Mouse (Mus musculus): Measurements from ENCODE around the gene Slc25a35. TPM values are rescaled to one million over a fixed set of nuclear protein-coding genes. Genes with fewer than 3 reads are reported as not detected.
"Not testable (repeated sequence)": the region's sequence is repeated elsewhere in the genome, so short reads cannot be mapped to it uniquely, and the experiment has no call there.

Gene Slc25a35
- total RNA-seq, 4 experiments from 2014 or later: 4.9 to 7.4 (median 5.8) TPM

- DNase-seq (ENCODE audit: low spot score in 2 of 2): no peak
Observed at GRCm38 (mm10) chr11:69005193-69005592, 37.3 kb downstream of the Slc25a35 start.

DNA sequence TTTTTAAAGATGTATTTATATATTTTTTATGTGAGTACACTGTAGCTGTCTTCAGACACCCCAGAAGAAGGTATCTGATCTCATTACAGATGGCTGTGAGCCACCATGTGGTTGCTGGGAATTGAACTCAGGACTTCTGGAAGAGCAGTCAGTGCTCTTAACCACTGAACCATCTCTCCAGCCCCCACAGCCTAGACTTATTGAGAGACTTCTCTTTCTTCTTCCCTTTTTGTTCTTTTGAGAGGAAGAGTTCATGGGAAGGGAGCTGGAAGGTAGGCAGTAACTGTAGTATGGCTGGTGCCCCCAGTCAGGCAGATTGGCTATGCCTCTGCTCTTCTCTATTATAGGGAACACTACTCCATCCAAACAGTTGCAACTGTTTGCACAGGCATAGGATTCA, 38.6 kb downstream of the Slc25a35 start:
- DNase-seq (ENCODE audit: low spot score in 2 of 2): not testable (repeated sequence)

- peak; percentile 88 to 90 for DNase-seq (ENCODE audit: low spot score in 2 of 2)
Observed at GRCm38 (mm10) chr11:69008182-69009121, 40.5 kb downstream of the Slc25a35 start, which contains the start of gene Pfas. Gene Pfas, minus strand, starts transcription at chr11:69008460.

- no peak for DNase-seq (ENCODE audit: low spot score in 2 of 2)
Observed at GRCm38 (mm10) chr11:69009508-69009907, 41.6 kb downstream of the Slc25a35 start.

DNA sequence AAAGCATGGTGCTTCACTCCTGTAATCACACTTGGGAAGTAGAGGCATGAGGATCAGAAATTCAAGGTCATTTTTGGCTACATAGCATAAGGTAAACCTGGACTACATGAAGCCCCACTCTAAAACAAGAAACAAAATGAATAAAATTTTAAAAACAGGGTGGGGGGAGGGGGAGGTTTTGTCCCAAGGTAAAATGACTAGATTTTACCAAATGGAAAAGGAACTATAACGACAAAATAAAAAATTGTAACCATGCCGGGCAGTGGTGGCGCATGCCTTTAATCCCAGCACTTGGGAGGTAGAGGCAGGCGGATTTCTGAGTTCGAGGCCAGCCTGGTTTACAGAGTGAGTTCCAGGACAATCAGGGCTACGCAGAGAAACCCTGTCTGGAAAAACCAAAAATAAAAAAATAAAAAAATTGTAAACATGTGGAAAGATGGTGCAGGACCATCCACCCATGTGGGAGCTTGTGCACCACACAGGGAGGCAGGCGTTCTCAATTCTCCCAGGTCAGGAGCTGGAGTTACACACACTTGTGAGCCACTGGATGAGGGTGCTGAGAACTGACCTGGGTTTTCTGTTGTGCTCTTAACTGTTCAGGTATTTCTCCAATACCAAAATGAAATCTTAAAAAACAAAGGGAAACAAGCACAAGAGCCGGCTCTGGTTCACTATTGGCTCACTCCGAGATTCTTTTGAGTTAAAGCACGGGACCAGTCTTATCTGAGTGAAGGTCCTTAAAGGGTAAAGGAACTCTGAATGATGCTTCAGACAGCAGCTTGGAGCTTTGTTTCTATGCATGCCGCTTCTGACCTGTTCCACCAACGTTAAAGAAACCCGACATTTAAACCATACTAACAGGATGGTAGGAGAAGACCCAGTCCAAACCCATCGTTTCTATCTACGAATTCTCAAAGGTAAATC, 42.7 kb downstream of the Slc25a35 start:
- DNase-seq (ENCODE audit: low spot score in 2 of 2): no peak

GRCm38 (mm10) chr11:69011445-69011844, 43.5 kb downstream of the Slc25a35 start:
- not testable (repeated sequence) for DNase-seq (ENCODE audit: low spot score in 2 of 2)

DNA sequence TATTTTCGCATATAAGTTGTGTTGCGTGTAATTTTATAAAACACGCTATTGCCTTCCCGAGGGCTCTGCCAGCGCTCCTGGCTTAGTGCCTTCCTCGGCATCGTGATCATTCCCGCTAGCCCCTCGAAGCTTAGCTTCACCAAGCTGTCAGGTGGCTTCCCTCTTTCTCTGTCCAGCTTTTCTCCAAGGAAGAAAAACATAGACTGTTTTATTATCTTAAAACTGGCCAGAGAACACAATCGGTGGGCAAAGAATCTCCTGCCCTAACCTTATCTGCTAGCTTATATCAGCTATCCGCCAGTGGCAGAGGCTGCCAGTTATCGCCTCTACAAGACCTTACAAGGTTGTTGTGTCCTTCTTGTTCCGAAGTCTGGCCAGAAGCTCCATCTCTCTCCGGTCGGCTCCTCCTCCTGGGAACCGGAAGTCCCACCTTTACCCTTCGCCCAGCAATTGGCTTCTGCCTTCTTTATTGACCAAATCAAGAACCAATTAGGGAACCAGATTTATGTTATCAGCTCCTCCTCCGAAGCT, 44.2 kb downstream of the Slc25a35 start:
- DNase-seq (ENCODE audit: low spot score in 2 of 2): peak; percentile 87 to 88

DNA sequence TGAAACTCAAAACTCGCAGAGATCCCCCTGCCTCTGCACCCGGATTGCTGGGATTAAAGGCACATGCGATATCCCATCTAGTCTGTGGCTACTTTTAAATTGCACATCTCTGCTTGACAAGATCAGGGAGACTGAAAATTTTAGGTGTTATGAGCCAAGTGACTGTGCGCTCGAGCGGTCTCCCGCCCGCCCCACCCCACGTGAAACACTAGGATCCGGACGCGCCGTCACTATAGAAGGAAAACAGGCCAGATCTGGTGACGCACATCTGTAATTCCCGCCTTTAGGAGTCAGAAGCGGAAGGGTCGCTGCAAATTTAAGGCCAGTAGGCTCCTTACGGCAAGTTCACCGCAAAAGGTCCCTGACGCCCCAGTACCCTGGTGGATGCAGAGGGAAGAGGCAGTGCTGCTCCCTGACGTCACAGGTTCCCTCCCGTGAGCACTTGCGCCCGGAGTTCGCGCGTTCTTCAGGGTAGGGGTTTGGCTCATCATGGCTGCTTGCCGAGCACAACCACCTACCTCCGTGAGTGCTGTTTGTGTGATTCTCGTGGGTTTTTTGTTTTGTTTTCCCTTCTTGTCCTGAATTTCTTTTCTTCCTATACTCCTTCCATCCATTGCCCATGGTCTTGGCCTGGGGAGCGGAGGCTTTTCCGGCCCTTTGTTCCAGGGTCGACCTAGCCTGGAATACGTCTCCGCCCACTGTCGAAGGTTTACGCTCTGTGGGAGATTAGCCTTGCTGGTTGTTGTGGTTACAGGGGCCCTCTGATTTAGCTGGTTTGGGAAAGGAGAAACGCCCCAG, 47.9 kb downstream of the Slc25a35 start, which contains the start of gene Ctc1:
Ctc1 (plus strand) TSS at position 268 of the 798 bp plus-strand sequence.
- peak; percentile 85 to 87 for DNase-seq (ENCODE audit: low spot score in 2 of 2)

DNA sequence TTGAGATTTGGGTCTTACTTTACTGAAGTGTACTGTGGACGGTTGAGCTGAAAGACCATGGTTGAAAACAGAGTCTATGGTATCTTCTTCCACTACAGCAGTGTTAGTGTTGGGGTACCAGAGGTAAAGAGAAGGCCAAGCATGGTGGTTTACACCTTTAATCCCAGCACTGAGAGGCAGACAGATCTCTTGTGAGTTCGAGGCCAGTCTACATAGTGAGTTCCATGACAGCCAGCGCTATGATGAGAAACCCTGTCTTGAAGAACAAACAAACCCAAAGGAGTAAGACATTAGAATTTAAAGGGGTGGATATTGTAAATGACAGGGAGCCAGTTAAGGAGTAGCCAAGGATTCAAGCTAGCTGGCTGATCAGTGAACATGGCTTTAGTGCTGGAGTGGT, 48.8 kb downstream of the Slc25a35 start:
- no peak for DNase-seq (ENCODE audit: low spot score in 2 of 2)

DNA sequence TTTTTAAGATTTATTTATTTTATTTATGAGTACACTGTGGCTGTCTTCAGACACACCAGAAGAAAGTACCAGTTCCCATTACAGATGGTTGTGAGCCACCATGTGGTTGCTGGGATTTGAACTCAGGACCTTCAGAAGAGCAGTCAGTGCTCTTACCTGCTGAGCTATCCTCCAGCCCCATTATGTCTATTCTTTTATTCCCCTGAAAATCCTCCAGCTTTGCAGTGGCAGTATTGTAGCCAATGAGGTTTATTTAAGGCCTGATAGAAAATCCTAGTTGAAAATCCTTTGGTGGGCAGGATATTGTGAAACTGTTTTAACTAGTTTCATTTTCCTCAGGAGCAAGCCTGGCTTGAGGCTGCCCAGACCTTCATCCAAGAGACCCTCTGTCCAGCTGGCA, 52.8 kb downstream of the Slc25a35 start:
- no peak for DNase-seq (ENCODE audit: low spot score in 2 of 2)

Small RNA genes within 50 kb of the gene (microRNA-seq; reads per million reads assigned to microRNA genes)
- gene Mir3062: 0.76 to 1.3 reads per million in 2 experiments

Other genes starting within 250 kb of the Slc25a35 start
- gene Ndel1, start 96.3 kb upstream of the Slc25a35 start, total RNA-seq (2022): 100 to 1,000 TPM in 1 of 4 experiments, 10 to 100 TPM in 3; 78.3 to 104 (median 86.6) TPM
- gene Rnf222, start 79.6 kb upstream of the Slc25a35 start, total RNA-seq (2022): not detected
- 100 to 1,000 TPM; 779 to 924 (median 859) TPM for gene Rpl26, start 66.5 kb upstream of the Slc25a35 start, total RNA-seq (2022)
- under 1 TPM in 3 of 4 experiments, not detected in 1; 0.32 to 0.58 (median 0.45) TPM for gene Odf4, start 41.0 kb upstream of the Slc25a35 start, total RNA-seq (2022)
- gene Arhgef15, start 10.7 kb upstream of the Slc25a35 start, total RNA-seq (2022): 10 to 100 TPM in 3 of 4 experiments, 1 to 10 TPM in 1; 9.1 to 16.5 (median 12.0) TPM
- 10 to 100 TPM; 14.1 to 24.1 (median 15.9) TPM for gene Rangrf, start 7.1 kb downstream of the Slc25a35 start, total RNA-seq (2022)
- 10 to 100 TPM; 25.8 to 32.2 (median 26.8) TPM for gene Pfas, start 40.3 kb downstream of the Slc25a35 start, total RNA-seq (2022)
- gene Ctc1, start 47.8 kb downstream of the Slc25a35 start, total RNA-seq (2022): 10 to 100 TPM; 39.8 to 46.9 (median 41.8) TPM
- 1 to 10 TPM in 2 of 4 experiments, under 1 TPM in 2; 0.52 to 1.6 (median 0.88) TPM for gene Aurkb, start 77.5 kb downstream of the Slc25a35 start, total RNA-seq (2022)
- gene Borcs6, start 91.6 kb downstream of the Slc25a35 start, total RNA-seq (2022): 10 to 100 TPM; 30.8 to 33.3 (median 31.5) TPM
- gene Tmem107, start 102.7 kb downstream of the Slc25a35 start, total RNA-seq (2022): 10 to 100 TPM; 14.8 to 21.0 (median 19.0) TPM
- gene Vamp2, start 120.4 kb downstream of the Slc25a35 start, total RNA-seq (2022): 100 to 1,000 TPM; 926 to 962 (median 934) TPM
- gene Per1, start 127.1 kb downstream of the Slc25a35 start, total RNA-seq (2022): 100 to 1,000 TPM in 2 of 4 experiments, 10 to 100 TPM in 2; 91.2 to 107 (median 97.7) TPM
- 1 to 10 TPM in 3 of 4 experiments, under 1 TPM in 1; 0.97 to 1.8 (median 1.2) TPM for gene Hes7, start 152.3 kb downstream of the Slc25a35 start, total RNA-seq (2022)
- gene 9130213A22Rik, start 154.5 kb downstream of the Slc25a35 start, total RNA-seq (2022): 1 to 10 TPM; 1.4 to 1.7 (median 1.5) TPM
- gene Aloxe3, start 157.8 kb downstream of the Slc25a35 start, total RNA-seq (2022): 10 to 100 TPM in 2 of 4 experiments, 1 to 10 TPM in 2; 8.8 to 14.4 (median 10.1) TPM
- gene Alox12b, start 188.9 kb downstream of the Slc25a35 start, total RNA-seq (2022): 10 to 100 TPM in 2 of 4 experiments, 1 to 10 TPM in 2; 5.9 to 14.5 (median 10.5) TPM
- 10 to 100 TPM in 1 of 4 experiments, 1 to 10 TPM in 3; 8.4 to 10.1 (median 9.3) TPM for gene Alox8, start 229.7 kb downstream of the Slc25a35 start, total RNA-seq (2022)